Mouse (Mus musculus) spleen, adult 2 months (tissue): ENCODE results near the gene Gcgr. TPM values are rescaled to one million over a fixed set of nuclear protein-coding genes. Genes with fewer than 3 reads are reported as not detected.

Source experiments
- DNase-seq, 2 experiments: peaks; one replicate each; pipeline versions ENCODE4 v3.0.0 to v3.0.0-alpha.2; 2012 to 2021; ENCODE audit warnings: low spot score in 2 of 2, low read depth in 1 of 2
- H3K27ac ChIP-seq: fragments of 200-500 bp; 2 replicates; pipeline ENCODE4 v1.5.1; 2012; ENCODE audit warnings: low read length, inconsistent platforms; ENCODE audit not compliant: insufficient read depth
- H3K27me3 ChIP-seq: fragments of 200-500 bp; 2 replicates; pipeline ENCODE4 v1.6.1; 2012; ENCODE audit warnings: mild to moderate bottlenecking, moderate library complexity, low read length, inconsistent platforms; ENCODE audit not compliant: control insufficient read depth, insufficient read depth
- H3K36me3 ChIP-seq: fragments of 200-500 bp; 2 replicates; pipeline ENCODE4 v1.6.1; 2012; ENCODE audit warnings: mild to moderate bottlenecking, low read length, inconsistent platforms; ENCODE audit not compliant: control insufficient read depth, insufficient read depth
- H3K4me1 ChIP-seq: fragments of 200-500 bp; 2 replicates; pipeline ENCODE4 v1.6.1; 2011; ENCODE audit warnings: inconsistent platforms; ENCODE audit not compliant: control insufficient read depth, insufficient read depth, insufficient read length
- H3K4me3 ChIP-seq: fragments of 200-500 bp; 2 replicates; pipeline ENCODE4 v1.5.1; 2011; ENCODE audit warnings: mild to moderate bottlenecking, inconsistent platforms; ENCODE audit not compliant: insufficient read depth, insufficient read length; ENCODE audit errors: extremely low read depth
- CTCF ChIP-seq: fragments of 200-500 bp; IDR thresholded peaks from 2 replicates; pipeline ENCODE4 v1.5.1; 2011; ENCODE audit warnings: mild to moderate bottlenecking, inconsistent platforms; ENCODE audit not compliant: insufficient read depth, insufficient read length, insufficient replicate concordance; ENCODE audit errors: extremely low read depth
- POLR2A ChIP-seq: fragments of 200-500 bp; IDR thresholded peaks from 2 replicates; pipeline ENCODE4 v1.6.1; 2011; ENCODE audit warnings: low read depth, low read length, inconsistent platforms
- WGBS: fragments of 180-500 bp; shearing (Covaris S2); methylation state at CpG from one replicate; pipeline ENCODE4 v1.1.7; 2018; 5-methylcytosine and 5-hydroxymethylcytosine counted together
- polyA plus RNA-seq: library from polyadenylated mRNA; depleted of rRNA; stranded (reverse); fragments of >200 nt; gene quantifications from 2 replicates; pipeline ENCODE4 v1.2.3, GENCODE M21; 2012

The Gcgr gene
- polyA plus RNA-seq, 1 experiment: 0.30 TPM

DNA sequence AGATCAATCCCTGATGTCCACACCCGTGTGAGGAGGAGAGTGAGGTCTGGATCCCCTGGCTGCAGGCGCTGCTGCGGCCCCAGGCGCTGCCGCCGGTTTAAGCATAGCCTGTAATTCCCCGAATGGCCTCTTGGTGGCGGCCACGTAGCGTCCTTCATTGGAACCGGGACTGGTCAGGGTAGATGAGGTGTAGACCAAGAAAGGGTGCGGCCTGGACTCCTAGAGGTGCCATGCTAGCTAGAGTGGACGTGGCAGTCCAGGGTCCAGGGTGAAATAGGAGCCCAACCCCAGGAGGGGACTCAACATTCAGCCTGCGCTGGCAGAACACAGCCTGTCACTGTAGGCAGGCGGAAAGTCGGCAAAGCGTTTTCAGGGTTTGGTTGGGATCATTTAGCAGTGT, 14.9 kb upstream of the Gcgr start:
- DNase-seq: peak; percentile 41 to 81
- Histone ChIP-seq H3K27ac (no peak overlapping the region), H3K27me3 (no peaks in the 10 kb centered on the region), H3K4me3 (no peak overlapping the region), H3K4me1 (peaks cover 4% of the 10 kb centered on the region; the same call in 1 of the 2 replicates), H3K36me3 (no peaks in the 10 kb centered on the region)
- no peak for TF ChIP-seq POLR2A
- peak; percentile 94 for TF ChIP-seq CTCF
- 25% methylated on average over 17 of the region's 17 CpGs for WGBS

GRCm38 (mm10) chr11:120517147-120517546, 13.4 kb upstream of the Gcgr start:
- WGBS: 88% methylated on average over 4 of the region's 4 CpGs
- TF ChIP-seq POLR2A: no peak
- no peak for TF ChIP-seq CTCF
- no peak overlapping the region for H3K4me3 ChIP-seq
- no peak for DNase-seq
- no peak overlapping the region for H3K27ac ChIP-seq
- no peaks in the 10 kb centered on the region for H3K36me3 ChIP-seq
- no peaks in the 10 kb centered on the region for H3K4me1 ChIP-seq
- H3K27me3 ChIP-seq: no peaks in the 10 kb centered on the region

GRCm38 (mm10) chr11:120518027-120518426, 12.5 kb upstream of the Gcgr start:
- no peaks in the 10 kb centered on the region for H3K27me3 ChIP-seq
- H3K27ac ChIP-seq: no peak overlapping the region
- no peak for TF ChIP-seq CTCF
- no peak for TF ChIP-seq POLR2A
- no peaks in the 10 kb centered on the region for H3K36me3 ChIP-seq
- WGBS: 59% methylated on average over 6 of the region's 6 CpGs
- no peak for DNase-seq
- no peak overlapping the region for H3K4me3 ChIP-seq
- H3K4me1 ChIP-seq: no peaks in the 10 kb centered on the region

GRCm38 (mm10) chr11:120518558-120518957, 11.9 kb upstream of the Gcgr start:
- DNase-seq: no peak
- TF ChIP-seq POLR2A: no peak
- no peak for TF ChIP-seq CTCF
- H3K4me3 ChIP-seq: no peak overlapping the region
- H3K36me3 ChIP-seq: no peaks in the 10 kb centered on the region
- H3K27ac ChIP-seq: no peak overlapping the region
- H3K4me1 ChIP-seq: no peaks in the 10 kb centered on the region
- WGBS: 66% methylated on average over 6 of the region's 6 CpGs
- no peaks in the 10 kb centered on the region for H3K27me3 ChIP-seq

DNA sequence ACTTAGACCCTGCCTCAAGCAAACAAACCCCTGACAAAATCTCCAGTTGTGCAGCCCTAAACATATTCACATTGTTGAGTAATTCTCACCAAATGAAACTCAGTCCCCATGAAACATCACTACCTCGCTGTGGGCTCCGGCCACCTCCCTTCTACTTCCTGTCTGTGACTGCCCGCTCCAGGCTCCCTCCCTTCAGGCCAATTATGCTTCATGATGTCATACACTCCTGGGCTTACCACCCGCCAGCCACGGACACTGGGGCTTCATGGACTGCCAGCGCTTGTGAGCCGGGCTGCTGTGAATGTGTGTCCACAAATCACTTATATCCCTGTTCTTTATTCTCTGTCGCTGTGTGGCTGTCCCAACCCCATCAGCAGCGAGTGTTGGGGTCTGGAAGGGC, 10.8 kb upstream of the Gcgr start:
- no peak overlapping the region for H3K27ac ChIP-seq
- H3K36me3 ChIP-seq: no peaks in the 10 kb centered on the region
- no peak overlapping the region for H3K4me3 ChIP-seq
- no peaks in the 10 kb centered on the region for H3K27me3 ChIP-seq
- TF ChIP-seq POLR2A: no peak
- TF ChIP-seq CTCF: no peak
- H3K4me1 ChIP-seq: no peaks in the 10 kb centered on the region
- WGBS: 60% methylated on average over 9 of the region's 9 CpGs
- DNase-seq: no peak

DNA sequence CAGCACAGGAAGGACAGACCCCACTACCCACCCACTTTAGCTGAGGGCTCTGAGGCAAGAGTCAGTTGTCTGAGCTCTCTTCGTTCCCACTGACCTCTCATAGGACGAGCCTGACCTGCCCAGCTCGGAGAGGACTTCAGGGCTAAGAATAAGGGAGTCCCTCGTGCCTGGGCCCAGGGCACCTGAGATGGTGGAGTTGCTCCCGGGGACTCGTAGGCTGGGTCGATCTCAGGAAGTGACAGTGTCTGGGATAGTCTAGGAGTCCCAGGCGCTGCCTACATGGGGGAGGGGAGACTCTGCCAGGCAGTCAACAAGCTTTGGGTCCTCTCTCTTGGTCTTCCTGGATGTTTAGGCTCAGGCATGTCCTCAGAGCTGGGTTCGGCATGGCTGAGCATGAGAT, 10.0 kb upstream of the Gcgr start:
- TF ChIP-seq CTCF (no peak), POLR2A (no peak)
- H3K4me3 ChIP-seq: no peak overlapping the region
- H3K36me3 ChIP-seq: no peaks in the 10 kb centered on the region
- 84% methylated on average over 9 of the region's 9 CpGs for WGBS
- H3K27me3 ChIP-seq: no peaks in the 10 kb centered on the region
- no peak overlapping the region for H3K27ac ChIP-seq
- H3K4me1 ChIP-seq: no peaks in the 10 kb centered on the region
- no peak for DNase-seq

GRCm38 (mm10) chr11:120520967-120521540, 9.4 kb upstream of the Gcgr start:
- Histone ChIP-seq H3K36me3 (no peaks in the 10 kb centered on the region), H3K27ac (no peak overlapping the region), H3K27me3 (no peaks in the 10 kb centered on the region), H3K4me1 (no peaks in the 10 kb centered on the region), H3K4me3 (no peak overlapping the region)
- WGBS: 96% methylated on average over 5 of the region's 5 CpGs
- no peak for DNase-seq
- TF ChIP-seq CTCF (no peak), POLR2A (no peak)
